In genomic region chr8:77481791-77482190, GRCm38 (mm10) we compare ENCODE assay signal across 12 mouse cellular contexts. TPM values are rescaled to one million over a fixed set of nuclear protein-coding genes. Genes with fewer than 3 reads are reported as not detected.
DNase-seq lines count a peak whose midpoint lies in the region; ATAC-seq lines count a peak whose summit lies in the region.
"Had no signal": no experiment of that assay in that cellular context is flagged by ENCODE, and none has a peak within 500 bp of the region (broad histone marks: within the 10 kb centered on the region; RNA-seq: fewer than 3 reads in every experiment).

No protein-coding gene starts in this region.

- DNase-seq in gastrocnemius, adult 18-20 months (ENCODE audit: low spot score), result peak; percentile 81
- no peak for DNase-seq in gastrocnemius, postnatal 10 days
- DNase-seq in retina, postnatal 1 day, result peak; percentile 56
- DNase-seq in retina, embryonic 14.5 days (ENCODE audit: low spot score), result no peak
- no peak for DNase-seq in thymus, postnatal 14 days
- DNase-seq in left cerebral cortex, adult 9 months (ENCODE audit: low spot score in 2 of 2), result no peak
- no peak for DNase-seq in neural tube, embryonic 10.5 days (ENCODE audit: extremely low spot score, low spot score)
- DNase-seq: lung, adult 2 months; right cerebral cortex, adult 18-20 months had no signal

- peaks cover 33 to 78% of the 10 kb centered on the region in 2 experiments for H3K4me1 ChIP-seq in heart, embryonic 14.5 days (ENCODE audit: control insufficient read depth in 2 of 2, insufficient read depth in 2 of 2, low read length in 2 of 2)

- no peak overlapping the region for H3K4me3 ChIP-seq in heart, embryonic 14.5 days (ENCODE audit: control insufficient read depth in 1 of 2, insufficient read depth in 1 of 2, low read depth in 1 of 2, low read length in 2 of 2)
- H3K4me3 ChIP-seq: embryonic facial prominence, embryonic 13.5 days had no signal

- peak overlapping the region; percentile 35 for H3K4me2 ChIP-seq in heart, embryonic 14.5 days (ENCODE audit: low read length)
- H3K4me2 ChIP-seq: embryonic facial prominence, embryonic 13.5 days had no signal

- no peaks in the 10 kb centered on the region for H3K36me3 ChIP-seq in heart, embryonic 14.5 days (ENCODE audit: control insufficient read depth, insufficient read depth, low read length)
- H3K36me3 ChIP-seq: embryonic facial prominence, embryonic 13.5 days had no signal

- H3K27ac ChIP-seq in heart, embryonic 14.5 days (replicated peaks in 1 of 2; ENCODE audit: control insufficient read depth in 1 of 2, insufficient read depth in 1 of 2, low read depth in 2 of 2, low read length in 2 of 2), result peak overlapping the region; percentile 55 to 75
- H3K27ac ChIP-seq: embryonic facial prominence, embryonic 13.5 days had no signal

- whole genome bisulfite sequencing in heart, embryonic 14.5 days, result 25% methylated on average over 6 of the region's 6 CpGs

- no peaks in the 10 kb centered on the region for H3K27me3 ChIP-seq in heart, embryonic 14.5 days (ENCODE audit: control insufficient read depth, insufficient read depth, low read length)
- H3K27me3 ChIP-seq: CH12.LX; embryonic facial prominence, embryonic 13.5 days had no signal

- H3K9me3 ChIP-seq in heart, embryonic 14.5 days (ENCODE audit: control insufficient read depth, low read length), result no peaks in the 10 kb centered on the region
- H3K9me3 ChIP-seq: embryonic facial prominence, embryonic 13.5 days had no signal

- peak; percentile 44; the same call in 1 of the 2 replicates for ATAC-seq in heart, embryonic 14.5 days (ENCODE audit: insufficient number of reproducible peaks, insufficient read depth, low FRiP score, low read depth)

- peak overlapping the region; percentile 34; the same call in 1 of the 2 replicates for H3K9ac ChIP-seq in heart, embryonic 14.5 days (ENCODE audit: low read length)
- H3K9ac ChIP-seq: embryonic facial prominence, embryonic 13.5 days had no signal

RNA-seq across cellular contexts. Expression of gene Arhgap10, which starts 36.0 kb away (rescaled TPM):
- total RNA-seq in gastrocnemius, adult 18-20 months (2021), result 10 to 100 TPM; 37.6 to 40.7 TPM
- total RNA-seq in gastrocnemius, postnatal 10 days (2021), result 10 to 100 TPM; 56.8 to 57.2 TPM
- 24.2 and 26.2 TPM in 2 replicates for polyA plus RNA-seq in heart, embryonic 14.5 days (2014; fragmentation: Nextera tagmentation; extraction: Ambion mirVana)

Comparison
In these comparisons a context has a peak if more than half of its experiments do, and no peak if none do; other contexts are left out.
1. DNase-seq: peak in gastrocnemius, adult 18-20 months (single experiment) and retina, postnatal 1 day (single experiment); none in gastrocnemius, postnatal 10 days (single experiment), retina, embryonic 14.5 days (single experiment), thymus, postnatal 14 days (single experiment), left cerebral cortex, adult 9 months (0 of 2) and neural tube, embryonic 10.5 days (single experiment).